Mouse (Mus musculus): ENCODE data around the gene Padi4.

DNA sequence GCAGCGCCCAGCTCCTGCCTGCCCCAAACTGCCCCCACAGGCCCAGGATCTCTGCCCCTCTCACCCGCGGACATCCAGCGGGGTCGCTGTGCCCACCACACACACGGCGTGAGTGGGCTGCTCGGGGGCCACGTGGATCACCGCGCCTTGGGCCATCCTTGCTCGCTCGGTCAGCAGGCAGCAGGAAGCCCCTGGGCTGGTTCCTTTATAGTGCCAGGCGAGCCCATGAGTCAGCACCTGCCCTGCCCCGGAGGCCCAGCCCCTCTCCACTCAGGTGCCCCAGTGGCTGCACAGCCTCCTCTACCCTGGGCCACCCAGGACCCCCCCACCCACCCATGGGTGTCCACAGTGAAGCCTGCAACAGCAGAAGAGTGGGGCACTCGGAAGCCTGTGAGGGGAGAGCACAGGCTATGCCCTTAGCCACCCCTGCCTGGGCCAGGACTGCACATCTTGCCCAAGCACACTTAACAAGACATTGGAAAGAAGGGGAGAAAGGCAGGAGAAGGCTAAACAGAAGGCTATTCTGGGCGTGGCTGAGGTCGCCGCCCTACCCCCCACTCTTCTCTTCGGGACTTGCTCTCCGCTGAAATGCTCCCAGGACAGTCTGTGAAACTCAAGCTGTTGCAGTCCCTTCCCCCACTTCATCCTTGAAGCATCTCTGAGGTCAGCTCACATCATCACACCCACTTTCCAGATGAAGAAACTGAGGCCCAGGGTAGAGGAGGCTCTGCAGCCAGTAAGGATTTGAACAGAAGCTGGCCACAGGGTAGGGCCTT is at the start of gene Padi4:
- TF ChIP-seq POLR2A (IDR thresholded peaks at IDR 0.05; ENCODE audit: insufficient read length, low read depth) (no peak), POLR2AphosphoS2 (IDR thresholded peaks at IDR 0.05; ENCODE audit: insufficient read length, low read depth) (no peak), E2F4 (IDR thresholded peaks at IDR 0.05; ENCODE audit: insufficient read depth) (no peak), MYOD1 (IDR thresholded peaks at IDR 0.05; ENCODE audit: control insufficient read depth in 1 of 3, insufficient read length in 2 of 3, low read depth in 2 of 3) (no peak), USF1 (IDR thresholded peaks at IDR 0.05; ENCODE audit: low read depth) (no peak), TCF12 (IDR thresholded peaks at IDR 0.05; ENCODE audit: insufficient read depth, poor library complexity, severe bottlenecking) (no peak)

Data from myocyte (in vitro differentiated cells).